Mouse (Mus musculus): ENCODE measurements around the gene Atl1.

Gene Atl1

DNA sequence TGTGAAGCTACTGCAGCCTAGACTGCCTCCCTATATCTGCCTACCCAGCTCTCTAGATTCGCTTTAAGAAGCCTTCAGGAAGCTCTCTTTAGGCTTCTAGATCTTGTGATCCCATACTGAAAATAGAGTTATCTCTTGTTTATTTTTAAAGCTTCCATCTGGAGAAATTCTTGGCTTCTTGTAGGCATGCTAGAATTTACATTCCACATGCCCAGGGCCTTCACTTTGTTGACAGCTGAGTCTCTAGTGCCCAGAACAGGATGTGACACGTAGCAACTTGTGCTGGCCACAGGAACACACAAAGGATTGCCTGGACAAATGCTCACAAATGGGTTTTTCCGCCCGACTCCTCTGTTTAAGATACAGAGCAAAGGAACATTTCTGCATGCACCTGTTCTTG, 123.5 kb downstream of the Atl1 start:
- DNase-seq (ENCODE audit: low read depth, low spot score) = no peak
